Mouse (Mus musculus): ENCODE data around the gene Catsperz.

The Catsperz gene

GRCm38 (mm10) chr19:6924461-6925306, 496 bp downstream of the Catsperz start:
- peak; percentile 77 for DNase-seq (ENCODE audit: low spot score)

- no peak for DNase-seq (ENCODE audit: low spot score)
These were observed 2.1 kb downstream of the Catsperz start for GRCm38 (mm10) chr19:6922901-6923735.

- DNase-seq (ENCODE audit: low spot score), result peak; percentile 100
These were observed 3.3 kb downstream of the Catsperz start, which contains the start of gene Esrra for GRCm38 (mm10) chr19:6921647-6922567. Gene Esrra (minus strand): TSS chr19:6921813.

- DNase-seq (ENCODE audit: low spot score), result peak; percentile 66
These were observed 4.2 kb downstream of the Catsperz start for GRCm38 (mm10) chr19:6920741-6921636.

GRCm38 (mm10) chr19:6919876-6920740, 5.1 kb downstream of the Catsperz start:
- peak; percentile 62 for DNase-seq (ENCODE audit: low spot score)

- no peak for DNase-seq (ENCODE audit: low spot score)
These were observed 5.7 kb downstream of the Catsperz start for GRCm38 (mm10) chr19:6919431-6919830.

- DNase-seq (ENCODE audit: low spot score), result no peak
These were observed 6.9 kb downstream of the Catsperz start for GRCm38 (mm10) chr19:6918321-6918720.

GRCm38 (mm10) chr19:6916496-6916895, 8.7 kb downstream of the Catsperz start:
- peak; percentile 4 for DNase-seq (ENCODE audit: low spot score)

GRCm38 (mm10) chr19:6915276-6915675, 9.9 kb downstream of the Catsperz start:
- DNase-seq (ENCODE audit: low spot score), result no peak

- DNase-seq (ENCODE audit: low spot score), result no peak
These were observed 10.6 kb downstream of the Catsperz start for GRCm38 (mm10) chr19:6914540-6914939.

GRCm38 (mm10) chr19:6913991-6914390, 11.2 kb downstream of the Catsperz start:
- peak; percentile 8 for DNase-seq (ENCODE audit: low spot score)

GRCm38 (mm10) chr19:6913036-6913435, 12.1 kb downstream of the Catsperz start:
- no peak for DNase-seq (ENCODE audit: low spot score)

GRCm38 (mm10) chr19:6912205-6912970, 12.8 kb downstream of the Catsperz start:
- peak; percentile 11 for DNase-seq (ENCODE audit: low spot score)

GRCm38 (mm10) chr19:6911101-6912074, 13.8 kb downstream of the Catsperz start:
- DNase-seq (ENCODE audit: low spot score), result peak; percentile 15

- peak; percentile 60 for DNase-seq (ENCODE audit: low spot score)
These were observed 14.9 kb downstream of the Catsperz start for GRCm38 (mm10) chr19:6910306-6910705.

GRCm38 (mm10) chr19:6909507-6910289, 15.5 kb downstream of the Catsperz start, which contains the start of the genes Trmt112 and Prdx5:
Gene Trmt112 (plus strand): TSS chr19:6909698.
Gene Prdx5 (minus strand): TSS chr19:6910106.
- peak; percentile 91 for DNase-seq (ENCODE audit: low spot score)

- no peak for DNase-seq (ENCODE audit: low spot score)
These were observed 16.2 kb downstream of the Catsperz start for GRCm38 (mm10) chr19:6909021-6909420.
